Mouse (Mus musculus): ENCODE measurements around the gene Rundc3b.

GRCm38 (mm10) chr5:8660738-8661151 lies 38.0 kb upstream of the Rundc3b start:
- TF ChIP-seq CTCF (IDR thresholded peaks at IDR 0.05; ENCODE audit: control insufficient read depth, insufficient read depth, low read length): no peak
- TF ChIP-seq POLR2A (IDR thresholded peaks at IDR 0.05; ENCODE audit: borderline replicate concordance, control insufficient read depth, low read depth, low read length): no peak

Data from bone marrow, adult 2 months (tissue).